Mouse (Mus musculus) thymus, postnatal 36 days (tissue): ENCODE data around the gene Tlr8.
"Not testable (repeated sequence)": the region's sequence is repeated elsewhere in the genome, so short reads cannot be mapped to it uniquely, and the experiment has no call there.

Source experiments
- DNase-seq, 2 experiments: peaks; one replicate each; pipeline ENCODE4 v3.0.0; 2022; ENCODE audit warnings: mixed read lengths in 2 of 2

Tlr8 gene

GRCm38 (mm10) chrX:167264086-167264485 lies at the start of gene Tlr8:
Gene Tlr8 (minus strand): TSS chrX:167264329.
- no peak for DNase-seq

DNA sequence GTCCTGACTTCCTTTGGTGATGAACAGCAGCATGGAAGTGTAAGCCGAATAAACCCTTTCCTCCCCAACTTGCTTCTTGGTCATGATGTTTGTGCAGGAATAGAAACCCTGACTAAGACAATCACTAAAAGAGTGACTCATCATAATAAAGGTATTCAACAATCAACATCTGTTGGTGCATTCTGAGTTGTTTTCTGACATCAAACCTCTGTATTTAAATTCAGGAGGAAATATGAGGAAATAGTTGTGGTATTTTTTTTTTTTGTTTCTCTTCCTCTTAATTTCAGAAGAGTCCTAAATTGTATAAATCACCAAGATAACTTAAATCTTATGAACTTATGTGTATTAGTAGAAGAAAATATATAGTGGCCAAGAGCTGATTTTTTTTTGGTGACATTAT lies 37.9 kb upstream of the Tlr8 start:
- DNase-seq = not testable (repeated sequence)

DNA sequence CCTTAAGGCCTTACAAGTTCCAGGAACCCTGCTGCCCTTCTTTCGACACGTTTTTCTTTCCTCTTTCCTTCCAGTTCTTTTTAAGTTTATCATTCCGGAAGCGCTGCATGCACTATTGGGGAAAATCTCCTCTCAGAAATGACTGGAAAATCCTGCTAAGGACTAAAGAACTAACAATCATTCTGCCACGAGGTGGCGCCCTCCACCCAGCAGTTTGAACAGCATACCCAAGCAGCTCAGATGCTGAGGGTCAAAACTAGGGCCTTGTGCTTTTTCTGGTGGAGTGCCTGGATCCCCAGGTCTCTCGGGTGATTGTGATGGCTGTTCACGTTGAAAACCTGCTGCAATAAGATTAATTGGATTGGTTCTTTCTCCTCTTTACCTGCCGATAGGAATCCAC lies 12.8 kb upstream of the Tlr8 start:
- peak; percentile 50 to 57 for DNase-seq

- DNase-seq = peak in 1 of 2 experiments; percentile 4
Observed at GRCm38 (mm10) chrX:167276551-167276950, 12.4 kb upstream of the Tlr8 start.

- DNase-seq = no peak
Observed at GRCm38 (mm10) chrX:167263530-167263929, 599 bp downstream of the Tlr8 start.

DNA sequence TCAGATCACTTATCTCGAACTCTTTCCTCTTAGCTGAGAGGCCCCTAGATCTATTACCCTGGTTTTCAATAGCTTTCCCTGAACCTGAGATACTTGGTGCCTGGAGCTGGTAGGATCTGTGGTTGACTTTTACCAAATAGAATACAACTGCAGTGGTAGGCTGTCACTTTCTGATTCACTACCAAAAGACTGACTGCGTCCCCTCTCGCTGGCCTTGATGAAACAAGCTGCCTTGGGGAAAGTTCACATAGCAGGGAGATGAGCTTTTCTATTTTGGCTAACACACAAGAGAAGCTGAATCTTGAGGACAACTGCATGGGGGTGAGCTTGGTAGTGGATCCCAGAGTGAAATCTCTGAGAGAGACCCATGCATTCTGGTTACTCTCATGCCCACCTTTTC lies 22.4 kb downstream of the Tlr8 start:
- no peak for DNase-seq

GRCm38 (mm10) chrX:167239293-167239921 lies 24.7 kb downstream of the Tlr8 start:
- DNase-seq = no peak

- peak; percentile 65 to 67 for DNase-seq
Observed at GRCm38 (mm10) chrX:167233104-167233687, 30.9 kb downstream of the Tlr8 start.

DNA sequence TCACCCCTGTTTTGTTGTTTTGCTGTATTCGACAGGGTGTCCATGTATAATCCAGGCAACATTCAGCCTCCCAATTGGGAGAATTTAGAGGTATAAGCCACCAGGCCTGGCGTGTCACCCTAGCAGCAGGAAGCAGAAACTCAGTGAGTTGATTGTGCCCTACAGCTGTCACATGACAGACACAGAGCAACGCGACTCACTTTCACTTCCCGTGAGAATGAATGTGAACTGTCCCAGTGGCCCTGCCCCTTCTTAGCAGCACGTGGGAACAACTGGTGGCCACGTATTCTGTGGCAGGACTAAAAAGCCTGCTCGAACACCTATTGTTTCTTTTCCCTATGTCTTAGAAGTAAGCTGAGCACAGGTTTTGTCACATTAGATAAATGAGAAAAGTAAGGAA lies 33.0 kb downstream of the Tlr8 start:
- DNase-seq = peak; percentile 36 to 47

DNA sequence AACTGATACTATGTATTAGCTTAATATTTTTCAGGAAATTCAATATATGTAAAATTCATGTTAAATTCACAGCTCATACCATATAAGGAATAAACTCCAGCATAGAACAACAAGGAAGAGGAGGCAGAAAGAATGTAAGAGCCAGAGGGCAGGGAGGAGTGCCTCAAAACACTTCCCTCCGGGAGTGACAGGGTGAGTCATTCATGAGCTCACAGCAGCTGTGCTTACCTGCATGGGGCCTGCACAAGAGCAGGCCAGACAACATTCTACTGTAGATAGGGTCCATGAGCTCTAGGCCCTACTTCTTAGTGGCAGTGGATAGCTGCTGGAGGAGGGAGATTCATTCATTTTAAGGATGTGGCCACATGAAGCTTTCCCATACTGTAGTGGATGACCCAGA lies 34.3 kb downstream of the Tlr8 start:
- no peak for DNase-seq

DNA sequence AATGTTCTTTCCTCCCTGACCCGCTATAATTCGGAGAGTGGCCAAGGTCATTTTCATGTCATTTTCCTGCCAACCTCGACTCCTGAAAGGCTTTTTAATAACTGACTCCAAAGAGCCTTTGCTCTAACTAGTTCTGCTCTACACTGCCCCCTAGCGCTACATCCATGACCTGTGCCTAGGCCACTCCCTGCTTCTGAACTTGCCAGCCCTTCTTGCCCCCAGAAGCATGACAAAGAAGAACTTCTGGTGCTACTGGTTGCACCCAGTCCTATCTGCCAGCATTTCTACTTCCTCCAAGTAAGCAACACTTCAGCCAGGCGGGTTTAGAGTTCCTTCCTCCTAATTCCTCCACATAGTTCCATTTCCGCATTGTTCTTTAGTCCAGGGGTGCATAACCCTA lies 34.9 kb downstream of the Tlr8 start:
- DNase-seq = peak; percentile 71 to 73

- no peak for DNase-seq
Observed at GRCm38 (mm10) chrX:167227756-167228155, 36.4 kb downstream of the Tlr8 start.

DNA sequence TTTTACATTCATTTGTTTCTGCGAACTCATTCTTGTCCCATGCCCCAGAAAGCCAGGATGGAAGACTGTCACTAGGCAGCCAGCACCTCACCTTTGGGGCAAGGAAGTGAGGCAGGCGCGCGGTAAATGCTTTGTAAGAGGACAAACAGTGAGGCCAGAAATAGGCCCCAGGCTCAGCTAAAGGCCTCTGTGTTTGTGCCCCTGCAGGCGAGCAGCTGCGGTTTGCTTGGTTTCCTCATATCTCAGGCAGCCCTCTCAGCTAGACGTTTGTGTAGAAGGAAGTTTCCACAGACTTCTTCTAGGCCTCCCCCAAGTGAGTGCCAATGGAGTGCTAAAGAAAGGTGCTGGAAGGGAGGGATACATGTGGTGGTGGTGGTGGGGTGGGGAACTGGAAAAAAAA lies 37.0 kb downstream of the Tlr8 start:
- DNase-seq = peak; percentile 64 to 75

DNA sequence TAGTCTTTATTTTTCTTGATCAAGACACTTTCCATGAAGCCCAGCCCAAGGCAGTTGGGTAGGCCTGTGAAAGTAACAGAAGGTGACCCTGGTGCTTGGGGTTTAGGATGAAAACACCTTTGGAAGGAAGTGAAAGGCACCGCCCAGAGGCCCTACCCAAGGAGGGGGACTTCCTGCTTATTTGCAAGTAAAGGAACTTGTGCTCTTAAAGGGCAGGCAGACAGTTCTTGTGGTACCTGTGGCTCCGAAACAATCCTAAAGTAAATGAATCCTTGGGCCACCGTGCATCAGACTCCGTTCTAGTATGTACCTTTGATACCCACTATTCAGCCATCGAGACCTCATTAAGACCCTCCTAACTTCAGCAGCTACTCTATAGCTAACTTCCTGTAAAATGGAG lies 37.6 kb downstream of the Tlr8 start:
- peak; percentile 49 to 66 for DNase-seq

- peak; percentile 34 to 39 for DNase-seq
Observed at GRCm38 (mm10) chrX:167212707-167213106, 51.4 kb downstream of the Tlr8 start.

DNA sequence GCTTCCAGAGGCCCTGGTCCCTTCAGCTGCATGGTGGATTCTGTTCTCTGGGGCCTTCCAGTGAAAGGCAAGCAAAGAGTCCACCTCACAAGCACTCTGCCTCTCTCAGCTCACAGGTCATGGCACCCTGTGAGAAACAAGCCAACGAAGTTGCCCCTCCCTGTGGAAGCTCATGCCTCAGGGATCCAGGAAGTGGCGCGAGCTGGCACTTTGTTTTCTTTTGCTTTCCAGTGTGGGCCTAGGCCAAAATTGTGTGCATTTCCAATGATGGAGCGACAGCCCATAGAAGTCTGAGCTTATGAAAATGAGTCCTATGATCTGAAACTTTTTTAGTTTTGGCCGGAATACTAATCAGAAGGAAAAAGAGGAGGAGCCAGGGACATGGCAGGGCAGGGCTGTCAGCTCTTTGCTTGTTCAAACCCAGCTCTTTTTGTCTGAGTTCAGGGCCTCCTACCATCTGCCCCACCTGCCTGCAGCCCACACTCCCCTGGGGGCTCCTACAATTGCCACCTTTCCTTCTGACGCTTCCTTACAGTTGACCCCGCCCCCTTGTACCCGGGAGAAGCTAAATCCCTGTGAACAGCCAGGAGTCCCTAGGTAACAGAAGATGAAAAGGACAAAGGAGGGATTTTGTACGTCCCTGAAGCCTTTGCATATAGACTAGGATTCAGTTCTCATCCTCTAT lies 52.1 kb downstream of the Tlr8 start:
- DNase-seq = peak in 1 of 2 experiments; percentile 34

- peak in 1 of 2 experiments; percentile 9 for DNase-seq
Observed at GRCm38 (mm10) chrX:167210319-167210728, 53.8 kb downstream of the Tlr8 start.

GRCm38 (mm10) chrX:167209828-167210227 lies 54.3 kb downstream of the Tlr8 start:
- DNase-seq = peak in 1 of 2 experiments; percentile 15

GRCm38 (mm10) chrX:167208978-167209754 lies 55.0 kb downstream of the Tlr8 start, which contains the start of gene Tmsb4x:
Gene Tmsb4x (minus strand): TSS chrX:167209315.
- DNase-seq = peak; percentile 87 to 89

GRCm38 (mm10) chrX:167208506-167208820 lies 55.7 kb downstream of the Tlr8 start:
- DNase-seq = peak; percentile 59 to 69

DNA sequence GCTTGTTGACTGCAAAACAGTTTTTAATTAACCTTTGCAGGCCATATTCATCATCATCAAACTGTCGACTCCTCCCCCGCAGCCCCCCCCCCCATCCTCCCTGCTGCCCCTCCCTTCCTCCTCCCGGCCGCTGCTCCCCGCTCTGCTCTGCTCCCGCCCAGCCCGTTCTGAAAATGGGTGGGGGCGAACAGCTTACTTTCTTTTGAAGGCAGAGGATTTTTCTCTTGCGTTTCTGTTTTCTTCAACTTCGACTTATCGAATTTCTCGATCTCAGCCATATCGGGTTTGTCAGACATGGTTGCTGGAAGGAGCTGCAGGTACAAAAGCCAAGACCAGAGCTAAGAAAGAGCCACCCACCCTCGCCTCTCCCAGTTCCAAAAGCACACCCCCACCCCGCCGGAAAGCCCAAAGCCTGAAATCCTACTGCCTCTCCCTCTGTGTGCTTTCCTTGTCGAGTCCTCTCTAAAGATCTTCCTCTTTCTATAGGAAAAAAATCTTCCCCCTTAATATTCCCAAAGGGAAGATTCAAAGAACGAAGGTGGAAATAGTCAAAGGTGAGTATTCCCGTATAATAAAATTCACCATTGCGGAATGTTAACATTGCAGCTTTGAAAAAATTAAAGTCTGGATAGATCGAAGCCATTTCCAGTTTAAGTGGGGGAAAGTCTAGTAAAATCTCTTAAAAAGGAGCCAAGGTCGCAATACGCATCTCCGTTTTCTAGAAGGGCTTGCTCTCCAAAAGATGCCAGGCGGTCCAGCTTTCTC lies 56.2 kb downstream of the Tlr8 start:
- DNase-seq = peak; percentile 49 to 66

DNA sequence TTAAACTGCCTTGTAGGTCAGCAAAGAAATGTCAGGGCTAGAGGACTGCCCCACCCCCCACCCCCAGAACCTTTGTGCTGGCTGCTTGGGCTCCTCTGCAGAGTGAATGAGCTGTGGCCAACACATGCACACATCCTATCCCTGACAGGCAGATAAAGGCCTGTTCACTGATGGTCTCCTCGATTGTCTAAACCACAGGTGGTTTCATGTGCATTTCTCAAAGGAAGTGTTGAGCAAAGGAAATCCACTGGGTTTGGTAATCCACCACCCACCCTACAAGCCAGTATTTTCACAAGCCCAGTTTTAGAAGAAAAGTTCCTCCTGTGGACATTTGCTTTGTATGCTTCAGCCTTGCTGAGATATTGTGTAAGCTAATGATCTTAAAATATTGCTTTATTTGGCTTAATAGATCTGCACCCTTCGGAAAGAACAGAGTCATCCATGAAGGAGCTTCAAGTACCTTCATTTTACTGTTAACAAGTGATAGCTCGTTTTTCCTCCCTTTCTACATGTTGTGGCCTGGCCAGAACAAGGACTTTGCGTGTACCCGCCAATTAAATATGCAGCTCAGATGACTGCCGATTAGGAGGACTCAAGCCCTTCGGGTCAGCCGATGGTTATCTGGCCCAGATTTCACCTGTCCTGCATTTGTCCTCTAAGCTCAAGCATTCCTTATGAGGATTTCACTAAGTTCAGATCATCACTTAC lies 58.2 kb downstream of the Tlr8 start:
- no peak for DNase-seq
